Mouse (Mus musculus) midbrain, embryonic 16.5 days (tissue): ENCODE measurements at regions not wholly inside any gene's neighbourhood (a gene's known extent, or its start where the extent isn't known, plus 50 kb on each side); places are given as distances from the start of the nearest gene placed in this dataset.

ENCODE experiments used
- ATAC-seq: fragments of 200-750 bp; cut with Nextera tagmentation; 2 replicates; pipeline ENCODE4 v1.8.0; 2017; ENCODE audit warnings: moderate TSS enrichment
- H3K27ac ChIP-seq: fragments of 300-500 bp; sonication (generic); 2 replicates; pipeline ENCODE4 v1.5.1; 2014; ENCODE audit warnings: mild to moderate bottlenecking, low read length, mixed read lengths
- H3K27me3 ChIP-seq: fragments of 300-500 bp; sonication (generic); 2 replicates; pipeline ENCODE4 v1.6.1; 2014; ENCODE audit warnings: low read depth, low read length, mixed read lengths; ENCODE audit not compliant: control insufficient read depth, insufficient read depth
- H3K36me3 ChIP-seq: fragments of 300-500 bp; sonication (generic); 2 replicates; pipeline ENCODE4 v1.6.1; 2014; ENCODE audit warnings: mild to moderate bottlenecking, low read length, moderate library complexity, mixed read lengths; ENCODE audit not compliant: control insufficient read depth, insufficient read depth
- H3K4me1 ChIP-seq: fragments of 300-500 bp; sonication (generic); 2 replicates; pipeline ENCODE4 v1.6.1; 2014; ENCODE audit warnings: mild to moderate bottlenecking, low read length, mixed read lengths; ENCODE audit not compliant: control insufficient read depth, insufficient read depth
- H3K4me2 ChIP-seq: fragments of 300-500 bp; sonication (generic); 2 replicates; pipeline ENCODE4 v1.6.1; 2014; ENCODE audit warnings: mild to moderate bottlenecking, low read length, mixed read lengths
- H3K4me3 ChIP-seq: fragments of 300-500 bp; sonication (generic); 2 replicates; pipeline ENCODE4 v1.5.1; 2014; ENCODE audit warnings: low read depth, mild to moderate bottlenecking, low read length, moderate library complexity, mixed read lengths
- H3K9ac ChIP-seq: fragments of 300-500 bp; sonication (generic); 2 replicates; pipeline ENCODE4 v1.6.1; 2014; ENCODE audit warnings: low read depth, low read length, mixed read lengths
- H3K9me3 ChIP-seq: fragments of 300-500 bp; sonication (generic); replicated peaks from 2 replicates; pipeline ENCODE4 v1.6.1; 2014; ENCODE audit warnings: mild to moderate bottlenecking, low read length, mixed read lengths; ENCODE audit not compliant: control insufficient read depth, poor library complexity, severe bottlenecking
- WGBS: fragments of 180-500 bp; shearing (Covaris S2); extraction: QIAGEN DNeasy Blood & Tissue Kit; methylation state at CpG from one replicate; pipeline ENCODE4 v1.1.7; 2014; 5-methylcytosine and 5-hydroxymethylcytosine counted together

DNA sequence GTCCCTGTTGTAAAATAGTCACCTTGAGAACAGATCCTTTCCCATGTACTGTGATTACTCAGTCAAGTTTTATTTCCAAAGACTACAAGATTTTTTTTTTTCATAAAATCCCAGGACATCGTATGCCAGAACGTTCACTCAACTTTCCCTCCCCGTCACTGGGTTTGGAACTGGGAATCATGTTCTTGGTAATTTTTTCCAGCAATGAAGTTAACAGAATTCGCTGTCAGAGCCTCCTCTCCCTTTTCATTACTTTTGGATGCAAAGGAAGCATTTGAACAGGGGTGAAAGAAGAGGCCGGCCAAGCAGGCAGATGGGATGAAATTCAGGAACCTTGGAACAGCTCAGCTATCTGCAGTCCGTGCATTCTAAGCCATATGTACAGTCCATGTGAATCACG is 589.7 kb upstream of the Clint1 start:
- H3K9ac ChIP-seq: no peak overlapping the region
- H3K4me3 ChIP-seq: no peak overlapping the region
- no peak overlapping the region for H3K4me2 ChIP-seq
- no peak overlapping the region for H3K27ac ChIP-seq
- H3K27me3 ChIP-seq: no peaks in the 10 kb centered on the region
- 94% methylated on average over 7 of the region's 7 CpGs for WGBS
- ATAC-seq: no peak
- no peaks in the 10 kb centered on the region for H3K36me3 ChIP-seq
- no peaks in the 10 kb centered on the region for H3K9me3 ChIP-seq
- H3K4me1 ChIP-seq: no peaks in the 10 kb centered on the region

DNA sequence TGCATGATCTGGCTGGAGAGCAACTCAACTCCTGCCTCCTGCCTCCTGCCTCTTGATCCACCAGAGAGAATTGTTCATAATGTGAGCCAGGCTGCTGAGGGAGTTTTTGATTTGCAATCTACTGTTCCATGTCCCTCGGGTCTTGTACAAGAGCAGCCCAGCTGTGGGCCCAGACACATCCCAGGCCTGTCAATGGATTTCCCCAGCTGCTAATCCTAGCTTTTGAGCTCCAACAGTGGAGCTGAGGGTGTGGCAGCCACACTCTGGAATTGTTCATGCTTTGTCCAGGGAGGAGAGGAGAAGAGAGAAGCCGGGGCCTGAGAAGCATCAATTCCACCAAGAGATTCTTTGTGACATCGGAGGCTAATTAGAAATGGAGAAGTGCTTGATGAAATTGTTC is 587.9 kb upstream of the Clint1 start:
- no peaks in the 10 kb centered on the region for H3K4me1 ChIP-seq
- no peaks in the 10 kb centered on the region for H3K36me3 ChIP-seq
- no peaks in the 10 kb centered on the region for H3K9me3 ChIP-seq
- 40% methylated on average over 3 of the region's 3 CpGs for WGBS
- no peak for ATAC-seq
- H3K4me2 ChIP-seq: no peak overlapping the region
- H3K9ac ChIP-seq: no peak overlapping the region
- H3K27me3 ChIP-seq: no peaks in the 10 kb centered on the region
- no peak overlapping the region for H3K27ac ChIP-seq
- no peak overlapping the region for H3K4me3 ChIP-seq

DNA sequence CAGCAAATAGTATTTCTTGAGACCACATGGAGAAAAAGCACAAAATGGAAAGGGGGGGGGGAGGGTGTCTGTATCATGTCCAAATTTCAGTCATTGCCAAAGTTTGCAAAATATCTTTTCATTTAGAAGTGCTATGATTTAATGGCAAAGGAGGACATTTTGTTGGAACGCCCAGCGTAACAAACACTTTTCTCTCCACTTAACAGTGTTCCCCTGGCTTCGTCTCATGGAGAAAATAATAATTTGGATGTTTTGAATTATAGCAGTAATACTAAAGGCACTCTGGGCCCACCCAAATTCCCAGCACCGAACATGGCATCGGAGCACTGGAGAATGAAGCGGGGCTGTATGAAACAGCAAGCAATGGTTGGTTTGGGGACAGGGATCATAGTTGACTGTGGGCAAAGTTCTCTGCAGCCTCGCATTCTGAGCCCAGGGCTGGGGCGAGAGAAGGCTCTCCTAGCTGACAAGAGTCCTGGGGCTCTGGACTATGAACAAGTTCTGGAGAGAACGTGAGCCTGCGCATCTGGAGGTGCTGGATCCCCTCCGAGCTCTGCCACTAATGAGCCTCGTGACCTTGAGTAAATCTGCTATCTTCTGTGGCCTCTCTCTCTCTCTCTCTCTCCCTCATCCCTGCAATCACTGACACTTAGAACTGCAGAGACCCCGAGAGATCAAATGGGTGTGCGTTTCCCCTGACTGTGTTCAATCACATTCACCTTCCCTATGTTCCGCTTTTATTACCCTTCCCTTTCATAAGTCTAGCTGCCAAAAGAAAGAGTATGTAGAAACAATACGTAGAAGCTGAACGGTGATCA is 586.5 kb upstream of the Clint1 start:
- no peak for ATAC-seq
- H3K27me3 ChIP-seq: no peaks in the 10 kb centered on the region
- H3K9ac ChIP-seq: no peak overlapping the region
- no peaks in the 10 kb centered on the region for H3K9me3 ChIP-seq
- no peak overlapping the region for H3K4me2 ChIP-seq
- no peaks in the 10 kb centered on the region for H3K4me1 ChIP-seq
- H3K27ac ChIP-seq: no peak overlapping the region
- 82% methylated on average over 17 of the region's 17 CpGs for WGBS
- no peak overlapping the region for H3K4me3 ChIP-seq
- H3K36me3 ChIP-seq: no peaks in the 10 kb centered on the region

DNA sequence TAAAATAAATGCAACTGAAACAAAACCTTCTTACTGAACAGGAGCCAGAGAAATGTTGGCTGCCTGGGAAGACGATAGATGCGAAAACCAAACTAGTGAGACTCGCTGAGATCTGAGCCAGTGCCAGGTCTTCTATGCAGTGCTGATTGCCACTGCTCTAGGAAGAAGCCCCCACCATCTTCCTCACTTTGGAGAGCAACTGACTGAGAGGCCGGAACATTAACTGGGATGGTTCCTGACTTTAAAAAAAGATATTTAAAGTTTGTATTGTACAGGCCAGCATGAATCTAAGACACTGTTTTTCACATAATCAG is 585.9 kb upstream of the Clint1 start:
- H3K27me3 ChIP-seq: no peaks in the 10 kb centered on the region
- no peak for ATAC-seq
- 78% methylated on average over 4 of the region's 4 CpGs for WGBS

DNA sequence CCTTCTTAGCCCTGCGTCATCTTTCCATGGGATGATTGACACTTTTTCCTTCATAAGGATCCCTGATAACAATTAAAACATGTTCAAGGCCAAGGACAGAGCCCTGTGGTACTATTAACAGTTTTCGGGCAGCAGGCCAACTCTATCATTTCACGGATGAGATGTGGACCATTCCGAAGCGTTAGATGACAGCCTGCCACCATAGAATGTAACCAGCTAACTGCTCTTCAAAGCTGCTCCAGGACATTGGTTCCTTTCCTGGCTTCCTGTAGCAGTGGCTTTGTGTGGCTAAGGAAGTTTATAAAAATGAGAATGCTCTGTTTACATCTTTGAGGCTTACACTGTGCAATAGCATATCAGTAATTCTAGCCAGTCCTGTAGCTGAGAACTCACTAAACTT is 582.6 kb upstream of the Clint1 start:
- WGBS: 84% methylated on average over 5 of the region's 5 CpGs
- Histone ChIP-seq H3K9me3 (no peaks in the 10 kb centered on the region), H3K27ac (no peak overlapping the region), H3K4me2 (no peak overlapping the region), H3K27me3 (no peaks in the 10 kb centered on the region), H3K4me3 (no peak overlapping the region), H3K9ac (no peak overlapping the region), H3K36me3 (no peaks in the 10 kb centered on the region), H3K4me1 (no peaks in the 10 kb centered on the region)
- no peak for ATAC-seq

More for the DNA sequence above, 585.9 kb upstream of the Clint1 start:
- Histone ChIP-seq H3K27ac (no peak overlapping the region), H3K4me2 (no peak overlapping the region), H3K9me3 (no peaks in the 10 kb centered on the region), H3K9ac (no peak overlapping the region), H3K4me3 (no peak overlapping the region), H3K4me1 (no peaks in the 10 kb centered on the region), H3K36me3 (no peaks in the 10 kb centered on the region)

DNA sequence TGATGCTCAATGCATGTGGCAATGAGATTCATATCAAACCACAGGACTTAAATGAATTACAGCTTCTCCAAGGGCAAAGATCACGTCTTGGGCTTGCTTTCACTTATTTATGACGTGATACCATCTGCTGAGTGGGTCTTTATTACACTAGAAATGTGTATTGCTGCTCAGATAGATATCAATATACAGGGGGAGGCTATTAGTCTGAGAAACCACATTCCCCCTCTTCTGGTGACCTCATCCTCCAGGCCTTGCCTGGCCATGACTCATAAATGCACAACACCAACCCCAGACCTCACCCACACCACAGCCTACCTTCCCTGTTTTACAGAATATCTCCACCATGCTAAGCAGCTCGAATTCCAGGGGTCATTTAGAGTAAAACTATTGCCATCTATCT is 580.6 kb upstream of the Clint1 start:
- Histone ChIP-seq H3K4me3 (no peak overlapping the region), H3K9ac (no peak overlapping the region), H3K36me3 (no peaks in the 10 kb centered on the region), H3K27me3 (no peaks in the 10 kb centered on the region), H3K9me3 (no peaks in the 10 kb centered on the region), H3K4me2 (no peak overlapping the region), H3K27ac (no peak overlapping the region), H3K4me1 (no peaks in the 10 kb centered on the region)
- WGBS: 59% methylated on average over 3 of the region's 3 CpGs
- ATAC-seq: no peak

DNA sequence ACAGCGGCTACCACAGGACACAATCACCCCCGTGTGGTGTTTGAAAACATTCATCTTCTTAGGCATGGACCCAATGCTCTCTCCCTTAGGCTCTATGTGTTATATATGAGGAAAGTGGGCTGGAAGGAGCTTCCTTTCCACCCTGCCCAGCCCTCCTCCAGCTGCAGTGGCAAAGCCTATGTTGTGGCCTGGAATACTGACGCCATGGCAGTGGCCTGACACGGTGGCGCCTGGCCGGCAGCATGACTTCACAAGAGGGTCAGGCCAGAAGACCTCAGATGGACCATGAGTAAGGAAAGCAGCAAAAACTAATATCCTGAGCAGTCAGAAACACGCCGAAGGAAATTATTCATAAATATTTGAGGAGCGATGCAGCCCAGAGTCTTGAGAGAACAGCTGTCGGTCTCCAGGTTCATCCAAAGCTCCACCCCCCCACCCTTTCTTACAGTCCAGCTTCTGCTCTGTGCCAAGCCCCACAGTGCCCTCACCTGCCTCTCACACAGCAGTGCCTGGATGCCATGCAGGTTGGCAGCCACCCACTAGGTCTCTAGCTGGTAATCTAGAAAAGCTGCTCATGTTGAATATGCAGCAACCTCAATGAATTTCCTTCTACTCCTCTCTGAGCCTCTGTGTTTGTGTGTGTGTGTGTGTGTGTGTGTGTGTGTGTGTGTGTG is 577.3 kb upstream of the Clint1 start:
- WGBS: 80% methylated on average over 10 of the region's 10 CpGs
- H3K27ac ChIP-seq: no peak overlapping the region

DNA sequence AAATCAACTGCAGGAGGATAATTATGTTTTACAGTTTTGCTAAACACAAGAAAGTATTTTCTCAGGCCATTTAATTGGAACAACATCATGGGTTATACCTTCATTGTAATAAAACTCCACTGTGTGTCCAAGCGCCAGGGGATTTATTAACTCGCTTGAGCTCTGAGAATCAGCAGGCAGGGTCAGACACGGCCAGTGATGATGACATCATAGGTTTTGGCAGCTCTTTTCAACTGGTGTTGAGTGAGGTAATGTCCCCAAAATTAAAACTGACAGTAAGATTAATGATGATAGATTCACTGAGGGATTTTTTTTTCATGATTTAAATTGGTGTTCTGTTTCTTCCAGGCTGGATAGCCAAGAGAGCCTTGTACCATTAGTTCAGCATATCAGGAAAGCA is 576.7 kb upstream of the Clint1 start:
- H3K4me3 ChIP-seq: no peak overlapping the region
- H3K4me1 ChIP-seq: no peaks in the 10 kb centered on the region
- no peak overlapping the region for H3K27ac ChIP-seq
- H3K36me3 ChIP-seq: no peaks in the 10 kb centered on the region
- H3K9me3 ChIP-seq: no peaks in the 10 kb centered on the region
- ATAC-seq: no peak
- H3K4me2 ChIP-seq: no peak overlapping the region
- H3K9ac ChIP-seq: no peak overlapping the region
- WGBS: 53% methylated on average over 3 of the region's 3 CpGs
- no peaks in the 10 kb centered on the region for H3K27me3 ChIP-seq

More for the DNA sequence above, 577.3 kb upstream of the Clint1 start:
- no peaks in the 10 kb centered on the region for H3K9me3 ChIP-seq
- no peak overlapping the region for H3K4me3 ChIP-seq
- H3K4me2 ChIP-seq: no peak overlapping the region
- no peaks in the 10 kb centered on the region for H3K36me3 ChIP-seq
- no peaks in the 10 kb centered on the region for H3K27me3 ChIP-seq
- no peaks in the 10 kb centered on the region for H3K4me1 ChIP-seq
- no peak overlapping the region for H3K9ac ChIP-seq
- ATAC-seq: no peak

DNA sequence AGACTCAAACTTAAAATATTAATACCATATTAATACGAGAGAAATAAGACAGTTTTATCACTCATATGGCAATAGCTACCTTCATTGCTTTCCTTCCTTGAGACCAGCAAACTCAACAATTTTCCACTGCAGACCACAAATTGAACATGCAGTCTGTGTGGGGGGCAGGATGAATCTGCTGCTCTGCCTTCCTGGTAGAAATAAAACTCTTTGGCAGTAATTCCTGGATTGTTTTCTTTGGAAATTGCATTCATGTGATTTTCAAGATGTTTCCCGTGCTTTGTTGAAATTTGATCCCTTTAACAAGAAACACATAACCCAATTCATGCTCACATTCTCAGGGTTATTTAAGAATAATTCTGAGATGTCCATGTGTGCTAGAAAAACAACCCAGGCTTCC is 555.1 kb upstream of the Clint1 start:
- no peaks in the 10 kb centered on the region for H3K4me1 ChIP-seq
- 88% methylated on average over 2 of the region's 2 CpGs for WGBS

More for the DNA sequence above, 555.1 kb upstream of the Clint1 start:
- ATAC-seq: no peak
- H3K4me2 ChIP-seq: no peak overlapping the region
- no peaks in the 10 kb centered on the region for H3K27me3 ChIP-seq
- H3K9ac ChIP-seq: no peak overlapping the region
- no peak overlapping the region for H3K27ac ChIP-seq
- H3K9me3 ChIP-seq: no peaks in the 10 kb centered on the region
- no peaks in the 10 kb centered on the region for H3K36me3 ChIP-seq
- no peak overlapping the region for H3K4me3 ChIP-seq
